Mouse (Mus musculus) forebrain, embryonic 12.5 days (tissue): Measurements from ENCODE around the gene Med29. TPM values are rescaled to one million over a fixed set of nuclear protein-coding genes. Genes with fewer than 3 reads are reported as not detected.
A peak's percentile ranks its signal among the peaks of the same experiment; 100 is the strongest.

Experiments
- ATAC-seq: fragments of 200-750 bp; cut with Nextera tagmentation; 2 replicates; pipeline ENCODE4 v1.8.0; 2017; ENCODE audit warnings: moderate TSS enrichment; ENCODE audit not compliant: low FRiP score
- H3K27ac ChIP-seq: fragments of 300-500 bp; sonication (generic); 2 replicates; pipeline ENCODE4 v1.5.1; 2016; ENCODE audit warnings: mild to moderate bottlenecking
- H3K27me3 ChIP-seq: fragments of 300-500 bp; sonication (generic); 2 replicates; pipeline ENCODE4 v1.6.1; 2016; ENCODE audit warnings: mild to moderate bottlenecking
- H3K36me3 ChIP-seq: fragments of 300-500 bp; sonication (generic); replicated peaks from 2 replicates; pipeline ENCODE4 v1.6.1; 2016; ENCODE audit warnings: mild to moderate bottlenecking
- H3K4me1 ChIP-seq: fragments of 300-500 bp; sonication (generic); 2 replicates; pipeline ENCODE4 v1.6.1; 2016
- H3K4me2 ChIP-seq: fragments of 300-500 bp; sonication (generic); 2 replicates; pipeline ENCODE4 v1.6.1; 2016; ENCODE audit warnings: mild to moderate bottlenecking, moderate library complexity
- H3K4me3 ChIP-seq: fragments of 300-500 bp; sonication (generic); replicated peaks from 2 replicates; pipeline ENCODE4 v1.5.1; 2016; ENCODE audit warnings: mild to moderate bottlenecking
- H3K9ac ChIP-seq: fragments of 300-500 bp; sonication (generic); 2 replicates; pipeline ENCODE4 v1.6.1; 2016; ENCODE audit warnings: mild to moderate bottlenecking
- H3K9me3 ChIP-seq: fragments of 300-500 bp; sonication (generic); 2 replicates; pipeline ENCODE4 v1.6.1; 2016
- WGBS: fragments of 180-500 bp; shearing (Covaris S2); methylation state at CpG from one replicate; pipeline ENCODE4 v1.1.7; 2016; 5-methylcytosine and 5-hydroxymethylcytosine counted together
- polyA plus RNA-seq: library from polyadenylated mRNA; unstranded; fragments of >200 nt; fragmentation: Nextera tagmentation; extraction: Ambion mirVana; gene quantifications from 2 replicates; pipeline ENCODE4 v1.2.1, GENCODE M21; 2016

The Med29 gene
- polyA plus RNA-seq, 1 experiment from 2014 or later: 43.1 TPM

DNA sequence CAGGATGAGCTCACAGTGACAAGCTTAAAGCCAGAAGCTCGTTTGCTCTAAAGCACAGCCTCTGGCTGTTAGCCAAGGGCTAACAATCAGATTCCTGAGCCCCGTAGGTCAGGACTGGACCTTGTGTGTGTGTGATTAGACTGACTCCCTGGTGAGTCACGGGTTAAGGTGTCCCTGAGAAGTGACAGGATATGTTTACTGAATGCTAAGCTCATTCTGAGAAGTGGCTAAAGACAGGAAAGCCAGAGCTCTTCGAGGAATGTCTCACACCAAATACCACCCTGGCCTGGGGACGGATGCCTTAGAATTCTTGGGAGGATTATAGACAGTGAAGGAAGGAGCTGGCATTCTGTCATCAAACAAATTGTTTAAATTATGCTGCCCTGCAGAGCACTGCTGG lies 34.5 kb downstream of the Med29 start:
- ATAC-seq: peak; percentile 34; the same call in 1 of the 2 replicates
- Histone ChIP-seq H3K4me2 (peak overlapping the region; percentile 2; the same call in 1 of the 2 replicates), H3K36me3 (peaks cover 66% of the 10 kb centered on the region), H3K9ac (peak overlapping the region; percentile 25; the same call in 1 of the 2 replicates), H3K4me1 (peaks cover 22% of the 10 kb centered on the region), H3K27ac (peak overlapping the region; percentile 68), H3K27me3 (no peaks in the 10 kb centered on the region), H3K9me3 (no peaks in the 10 kb centered on the region), H3K4me3 (no peak overlapping the region)
- WGBS: 0% methylated on average over 5 of the region's 5 CpGs

DNA sequence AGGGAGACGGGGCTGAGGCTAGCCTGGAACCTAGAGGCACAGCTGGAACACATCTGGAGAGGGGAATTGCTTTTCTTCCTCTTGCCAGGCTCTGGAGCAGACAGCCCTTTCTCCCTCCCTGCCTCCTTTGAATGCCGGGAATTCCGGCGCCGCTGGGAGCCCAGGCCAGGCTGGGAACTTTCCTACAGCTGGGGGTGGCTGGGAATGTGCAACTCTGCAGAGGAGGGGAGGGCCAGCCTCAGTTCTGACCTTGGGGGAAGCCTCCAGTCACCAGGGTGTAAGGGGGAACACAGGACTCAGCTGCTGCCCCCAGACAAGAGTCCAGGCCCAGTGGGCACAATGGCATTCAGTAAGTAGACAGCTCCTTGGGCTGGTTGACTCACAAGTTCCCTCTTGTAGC lies 35.5 kb downstream of the Med29 start:
- peak; percentile 28; the same call in 1 of the 2 replicates for ATAC-seq
- Histone ChIP-seq H3K4me2 (no peak overlapping the region), H3K9ac (no peak overlapping the region), H3K36me3 (peaks cover 63% of the 10 kb centered on the region), H3K27me3 (no peaks in the 10 kb centered on the region), H3K4me1 (peaks cover 24% of the 10 kb centered on the region), H3K4me3 (no peak overlapping the region), H3K27ac (peak overlapping the region; percentile 68), H3K9me3 (no peaks in the 10 kb centered on the region)
- 3% methylated on average over 5 of the region's 5 CpGs for WGBS

DNA sequence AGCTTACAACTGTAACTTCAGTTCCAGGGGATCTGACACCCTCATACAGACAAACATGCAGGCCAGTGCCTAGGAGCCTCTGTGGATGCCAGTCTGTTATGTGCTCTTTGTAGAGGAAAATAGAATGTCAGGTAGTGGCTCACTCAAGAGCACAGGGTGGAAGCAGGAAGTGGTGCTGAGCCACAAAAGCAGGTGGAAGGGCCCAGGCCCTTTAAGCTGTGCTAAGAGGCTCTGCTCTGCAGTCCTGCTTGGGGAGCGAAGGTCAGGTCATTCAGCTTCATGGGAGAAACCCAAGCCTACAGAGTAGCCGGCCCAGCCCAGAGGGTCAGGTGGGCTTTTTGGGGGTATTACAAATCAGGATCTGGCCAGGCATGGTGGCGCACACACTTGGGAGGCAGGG lies 37.3 kb downstream of the Med29 start:
- Histone ChIP-seq H3K9me3 (no peaks in the 10 kb centered on the region), H3K4me3 (no peak overlapping the region), H3K4me1 (peaks cover 33% of the 10 kb centered on the region), H3K27me3 (no peaks in the 10 kb centered on the region), H3K4me2 (no peak overlapping the region), H3K9ac (no peak overlapping the region), H3K27ac (no peak overlapping the region), H3K36me3 (peaks cover 50% of the 10 kb centered on the region)
- no peak for ATAC-seq
- 90% methylated on average over 3 of the region's 3 CpGs for WGBS

DNA sequence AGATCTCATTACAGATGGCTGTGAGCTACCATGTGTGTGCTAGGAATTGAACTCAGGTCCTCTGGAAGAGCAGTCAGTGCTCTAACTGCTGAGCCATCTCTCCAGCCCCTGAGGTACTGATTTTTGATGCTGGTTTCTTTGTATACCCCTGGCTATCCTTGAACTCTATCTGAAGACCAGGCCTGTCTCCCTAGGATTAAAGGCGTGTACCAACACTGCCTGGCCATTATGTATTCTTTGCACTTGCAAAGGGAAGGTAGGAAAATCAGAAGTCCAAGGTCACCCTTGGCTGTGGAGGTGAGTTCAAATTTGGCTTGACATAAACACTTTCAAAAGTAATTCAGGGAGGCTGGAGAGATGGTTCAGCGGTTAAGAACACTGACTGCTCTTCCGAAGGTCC lies 37.9 kb downstream of the Med29 start:
- H3K9me3 ChIP-seq: no peaks in the 10 kb centered on the region
- no peak overlapping the region for H3K4me3 ChIP-seq

DNA sequence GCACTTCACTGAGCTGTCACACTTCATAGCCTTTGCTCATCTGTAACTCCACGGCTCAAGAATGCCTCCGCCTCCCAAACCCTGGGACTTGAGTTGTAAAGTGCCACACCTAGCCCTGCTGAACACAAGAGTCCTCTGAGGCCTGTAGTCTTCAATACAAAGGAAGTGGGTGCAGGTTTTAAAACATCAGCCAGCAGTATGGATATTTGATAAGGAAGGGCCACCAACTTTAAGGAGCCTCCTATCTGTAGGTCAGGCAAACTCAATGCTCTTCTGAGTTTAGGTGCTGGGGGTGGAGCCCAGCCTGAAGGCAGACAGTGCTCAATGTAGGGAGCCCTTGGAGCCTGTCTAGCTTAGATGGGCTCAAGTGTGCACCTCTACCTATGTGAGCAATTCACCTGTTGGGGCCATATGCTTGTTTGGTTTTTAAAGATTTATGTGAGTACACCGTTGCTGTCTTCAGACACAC lies 38.4 kb downstream of the Med29 start:
- H3K9ac ChIP-seq: no peak overlapping the region

More for the DNA sequence above, 37.9 kb downstream of the Med29 start:
- whole genome bisulfite sequencing: 93% methylated on average over 3 of the region's 3 CpGs
- H3K27me3 ChIP-seq: no peaks in the 10 kb centered on the region
- no peak overlapping the region for H3K9ac ChIP-seq
- H3K4me1 ChIP-seq: peaks cover 40% of the 10 kb centered on the region
- ATAC-seq: no peak
- H3K36me3 ChIP-seq: peaks cover 43% of the 10 kb centered on the region
- no peak overlapping the region for H3K4me2 ChIP-seq
- no peak overlapping the region for H3K27ac ChIP-seq

DNA sequence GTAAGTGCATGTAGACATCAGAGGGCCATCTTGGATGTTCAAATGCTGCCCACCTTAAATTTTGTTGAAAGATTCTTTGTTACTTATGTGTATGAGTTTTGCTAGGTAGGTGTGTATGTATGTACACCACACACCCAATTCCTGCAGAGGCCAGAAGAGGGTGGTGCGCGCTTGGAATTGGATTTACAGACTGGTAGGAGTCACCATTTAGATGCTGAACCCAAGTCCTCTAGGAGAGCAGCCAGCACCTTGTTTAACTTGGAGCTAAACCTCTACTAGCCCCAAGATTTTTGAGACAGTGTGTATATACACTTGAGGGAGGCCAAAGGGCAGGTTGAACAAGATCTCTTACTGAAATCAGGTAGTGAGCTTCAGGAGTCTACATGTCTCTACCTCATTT lies 39.2 kb downstream of the Med29 start:
- Histone ChIP-seq H3K9ac (no peak overlapping the region), H3K27ac (no peak overlapping the region), H3K4me1 (peaks cover 35% of the 10 kb centered on the region), H3K36me3 (peaks cover 34% of the 10 kb centered on the region), H3K27me3 (no peaks in the 10 kb centered on the region), H3K9me3 (no peaks in the 10 kb centered on the region), H3K4me3 (no peak overlapping the region), H3K4me2 (no peak overlapping the region)
- no peak for ATAC-seq
- 95% methylated on average over 2 of the region's 2 CpGs for WGBS

More for the DNA sequence above, 38.4 kb downstream of the Med29 start:
- Histone ChIP-seq H3K4me1 (peaks cover 42% of the 10 kb centered on the region), H3K4me2 (no peak overlapping the region), H3K27me3 (no peaks in the 10 kb centered on the region), H3K27ac (no peak overlapping the region), H3K4me3 (no peak overlapping the region), H3K36me3 (peaks cover 39% of the 10 kb centered on the region), H3K9me3 (no peaks in the 10 kb centered on the region)
- ATAC-seq: no peak
- WGBS: 93% methylated on average over 3 of the region's 3 CpGs

DNA sequence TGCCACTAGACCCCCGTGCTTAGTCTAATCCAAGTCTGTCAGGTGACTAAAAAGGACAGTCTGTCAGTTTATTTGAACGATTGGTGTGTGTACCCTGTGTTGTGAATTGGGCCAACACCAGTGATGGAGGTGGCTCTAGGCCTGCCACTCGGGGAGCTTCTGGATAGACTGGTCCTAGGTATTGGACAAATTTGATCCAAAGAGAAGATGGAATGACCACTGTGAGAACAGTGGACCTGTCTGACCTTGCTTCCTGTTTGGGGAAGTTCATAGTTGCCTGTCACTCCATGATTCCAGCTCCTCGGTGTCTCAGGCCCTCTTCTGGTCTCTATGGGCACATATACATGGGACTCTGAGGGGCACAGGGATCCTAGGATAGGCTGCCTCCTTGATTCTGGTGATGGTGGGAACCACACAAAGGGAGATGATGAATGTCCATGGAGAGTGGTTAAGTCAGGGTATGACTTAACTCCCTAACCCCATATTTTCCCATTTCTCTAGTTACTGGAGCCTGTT lies 40.8 kb downstream of the Med29 start:
- Histone ChIP-seq H3K4me1 (peaks cover 20% of the 10 kb centered on the region), H3K9me3 (no peaks in the 10 kb centered on the region), H3K27ac (no peak overlapping the region), H3K9ac (peak overlapping the region; percentile 96), H3K27me3 (no peaks in the 10 kb centered on the region), H3K4me2 (peak overlapping the region; percentile 86), H3K4me3 (peak overlapping the region; percentile 92), H3K36me3 (peaks cover 34% of the 10 kb centered on the region)
- 49% methylated on average over 4 of the region's 4 CpGs for WGBS
- ATAC-seq: no peak

DNA sequence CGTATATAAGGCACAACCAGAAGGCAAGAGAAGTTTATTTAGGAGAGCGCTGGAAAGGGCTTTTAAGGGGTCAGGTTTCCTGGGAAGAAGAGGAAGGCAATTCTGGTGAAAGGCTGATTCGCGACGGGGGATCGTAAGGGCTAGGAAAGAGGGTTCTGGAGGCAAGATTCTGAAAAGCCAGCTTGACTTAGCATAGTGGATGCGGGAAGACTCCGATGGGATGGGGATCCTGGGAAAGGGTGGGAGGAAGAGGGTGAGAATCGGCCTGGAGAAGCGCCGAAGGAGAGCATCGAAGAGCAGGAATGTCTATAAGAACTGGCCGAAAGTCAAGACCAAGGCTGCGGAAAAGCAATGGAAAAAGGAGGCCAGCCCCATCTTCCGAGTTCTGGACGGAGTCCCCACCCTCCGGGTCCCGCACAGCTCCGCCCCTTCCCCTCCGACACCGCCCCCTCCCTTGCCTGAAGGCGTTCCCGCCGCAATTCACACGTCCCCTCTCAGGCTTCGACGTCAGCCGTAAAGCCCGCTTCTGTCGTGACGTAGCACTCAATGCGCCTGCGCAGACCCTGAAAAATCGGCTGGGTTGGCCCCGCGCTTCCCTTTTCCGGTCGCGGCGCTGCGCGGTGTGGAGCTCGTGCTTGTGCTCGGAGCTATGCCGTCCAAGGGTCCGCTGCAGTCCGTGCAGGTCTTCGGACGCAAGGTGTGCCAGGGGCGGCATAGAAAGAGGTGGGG lies 42.2 kb downstream of the Med29 start, which contains the start of gene Rps16:
Gene Rps16 (plus strand): TSS at position 498 of the 729 bp plus-strand sequence.
- Histone ChIP-seq H3K4me2 (peak within 1 kb of the TSS; percentile 86), H3K4me1 (peaks cover 20% of the 10 kb centered on the region), H3K27ac (peak within 1 kb of the TSS; percentile 83), H3K9ac (peak within 1 kb of the TSS; percentile 96), H3K4me3 (peak within 1 kb of the TSS; percentile 92), H3K27me3 (no peaks in the 10 kb centered on the region), H3K36me3 (peaks cover 33% of the 10 kb centered on the region), H3K9me3 (no peaks in the 10 kb centered on the region)
- ATAC-seq: peak; percentile 91
- under 1% methylated on average over 50 of the region's 50 CpGs for WGBS

DNA sequence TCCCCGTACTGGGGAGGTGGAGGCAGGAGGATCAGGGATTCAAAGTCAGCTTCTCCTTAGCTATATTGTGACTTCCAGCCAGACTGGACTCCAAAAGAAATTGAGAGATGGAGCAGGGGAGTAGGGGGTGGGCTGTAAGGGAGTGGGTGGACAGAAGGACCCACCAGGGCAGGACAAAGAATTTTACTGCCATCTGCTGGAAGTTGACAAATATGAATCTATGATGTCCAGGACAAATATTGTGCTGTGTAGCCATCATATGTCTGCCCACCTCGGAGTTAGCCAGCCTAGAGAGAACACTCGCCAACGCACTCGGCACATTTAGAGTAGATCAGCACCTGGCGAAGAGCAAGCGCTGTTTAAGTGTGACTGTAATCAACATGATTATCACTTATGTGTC lies 43.9 kb downstream of the Med29 start:
- Histone ChIP-seq H3K9ac (no peak overlapping the region), H3K4me1 (peaks cover 23% of the 10 kb centered on the region), H3K4me2 (no peak overlapping the region), H3K36me3 (peaks cover 16% of the 10 kb centered on the region), H3K9me3 (no peaks in the 10 kb centered on the region), H3K27me3 (no peaks in the 10 kb centered on the region), H3K4me3 (no peak overlapping the region; the same call in 1 of the 2 replicates), H3K27ac (no peak overlapping the region)
- 90% methylated on average over 7 of the region's 7 CpGs for WGBS
- ATAC-seq: no peak

DNA sequence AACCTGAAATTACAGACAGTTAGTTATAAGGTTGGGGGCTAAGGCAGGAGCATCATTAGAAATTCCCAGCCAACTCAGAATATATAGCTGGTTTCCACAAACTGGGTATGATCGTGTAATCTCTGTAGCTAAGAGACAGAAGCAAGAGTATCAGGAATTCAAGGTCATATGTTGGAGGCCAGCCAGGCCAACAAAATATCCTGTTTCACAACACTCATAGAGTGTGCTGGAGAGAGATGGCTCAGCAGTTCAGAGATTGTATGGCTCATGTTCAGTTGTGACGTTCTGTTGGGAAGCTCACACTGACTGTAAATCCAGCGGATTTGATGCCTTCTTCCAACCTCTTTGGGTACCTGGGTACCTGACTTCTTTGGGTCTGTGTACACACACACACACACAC lies 44.8 kb downstream of the Med29 start:
- no peak for ATAC-seq
- Histone ChIP-seq H3K9me3 (no peaks in the 10 kb centered on the region), H3K4me2 (no peak overlapping the region), H3K4me1 (peaks cover 23% of the 10 kb centered on the region), H3K27ac (no peak overlapping the region), H3K27me3 (no peaks in the 10 kb centered on the region), H3K9ac (peak overlapping the region; percentile 29; the same call in 1 of the 2 replicates), H3K36me3 (peaks cover 8% of the 10 kb centered on the region), H3K4me3 (no peak overlapping the region)
- WGBS: 85% methylated on average over 3 of the region's 3 CpGs

DNA sequence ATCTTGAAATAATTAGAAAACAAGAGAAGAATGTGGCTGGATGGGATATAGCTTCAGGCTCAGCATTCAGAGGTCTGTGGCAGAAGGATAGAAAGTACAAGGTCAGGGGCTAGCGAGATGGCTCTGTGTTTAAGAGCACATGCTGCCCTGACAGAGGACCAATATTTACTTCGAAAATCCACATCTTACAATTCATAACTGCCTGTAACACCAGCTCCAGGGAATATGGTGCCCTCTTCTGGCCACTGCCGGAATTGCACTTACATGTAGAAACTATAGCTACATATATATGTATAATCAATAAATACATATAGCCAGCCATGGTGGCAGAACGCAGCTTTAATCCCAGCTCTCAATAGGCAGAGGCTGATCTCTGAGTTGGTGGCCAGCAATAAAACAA lies 47.9 kb downstream of the Med29 start:
- 9% methylated on average over 4 of the region's 4 CpGs for whole genome bisulfite sequencing
- Histone ChIP-seq H3K27me3 (peaks cover 10% of the 10 kb centered on the region; the same call in 1 of the 2 replicates), H3K9me3 (no peaks in the 10 kb centered on the region), H3K9ac (no peak overlapping the region), H3K4me2 (no peak overlapping the region), H3K36me3 (no peaks in the 10 kb centered on the region), H3K4me3 (no peak overlapping the region), H3K4me1 (peaks cover 6% of the 10 kb centered on the region), H3K27ac (no peak overlapping the region)
- no peak; the same call in 1 of the 2 replicates for ATAC-seq

DNA sequence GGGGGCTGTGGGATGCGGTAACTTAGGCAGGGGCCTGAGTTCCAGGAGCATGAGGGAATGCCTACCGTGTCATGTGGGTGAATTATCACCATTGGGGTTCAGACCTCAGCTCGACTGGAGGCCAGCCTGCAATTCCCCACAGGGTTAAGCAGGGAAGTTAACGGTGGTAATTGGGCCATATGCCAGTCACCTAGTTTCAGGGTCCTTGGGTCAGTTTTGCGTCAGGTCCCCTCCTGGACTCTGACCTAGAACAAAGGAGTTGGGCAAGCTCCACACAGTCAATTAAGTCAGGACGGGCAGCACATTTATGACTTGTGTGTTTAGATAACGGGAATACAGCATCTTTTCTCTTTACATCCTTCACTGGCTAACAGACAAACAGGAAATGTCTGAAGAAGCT lies 51.1 kb downstream of the Med29 start:
- no peak overlapping the region for H3K27ac ChIP-seq
- H3K9me3 ChIP-seq: no peaks in the 10 kb centered on the region
- H3K4me1 ChIP-seq: peaks cover 16% of the 10 kb centered on the region
- peaks cover 10% of the 10 kb centered on the region; the same call in 1 of the 2 replicates for H3K27me3 ChIP-seq
- no peak for ATAC-seq
- H3K9ac ChIP-seq: no peak overlapping the region
- H3K4me2 ChIP-seq: no peak overlapping the region
- H3K4me3 ChIP-seq: no peak overlapping the region
- H3K36me3 ChIP-seq: no peaks in the 10 kb centered on the region
- WGBS: 51% methylated on average over 7 of the region's 7 CpGs
